Mouse (Mus musculus) cortical plate, adult 2 months (tissue): ENCODE data around the gene Rpl3l.
A peak's percentile ranks its signal among the peaks of the same experiment; 100 is the strongest.
"Not testable (repeated sequence)": the region's sequence is repeated elsewhere in the genome, so short reads cannot be mapped to it uniquely, and the experiment has no call there.

Source experiments
- CTCF ChIP-seq: fragments of 200-500 bp; IDR thresholded peaks from 2 replicates; pipeline ENCODE4 v1.5.1; 2011; ENCODE audit warnings: mild to moderate bottlenecking, control low read depth, low read length; ENCODE audit not compliant: insufficient read depth; ENCODE audit errors: extremely low read depth
- POLR2A ChIP-seq: fragments of 200-500 bp; IDR thresholded peaks from 2 replicates; pipeline ENCODE4 v1.6.1; 2011; ENCODE audit warnings: mild to moderate bottlenecking, low read length, control low read depth; ENCODE audit not compliant: insufficient read depth; ENCODE audit errors: extremely low read depth

DNA sequence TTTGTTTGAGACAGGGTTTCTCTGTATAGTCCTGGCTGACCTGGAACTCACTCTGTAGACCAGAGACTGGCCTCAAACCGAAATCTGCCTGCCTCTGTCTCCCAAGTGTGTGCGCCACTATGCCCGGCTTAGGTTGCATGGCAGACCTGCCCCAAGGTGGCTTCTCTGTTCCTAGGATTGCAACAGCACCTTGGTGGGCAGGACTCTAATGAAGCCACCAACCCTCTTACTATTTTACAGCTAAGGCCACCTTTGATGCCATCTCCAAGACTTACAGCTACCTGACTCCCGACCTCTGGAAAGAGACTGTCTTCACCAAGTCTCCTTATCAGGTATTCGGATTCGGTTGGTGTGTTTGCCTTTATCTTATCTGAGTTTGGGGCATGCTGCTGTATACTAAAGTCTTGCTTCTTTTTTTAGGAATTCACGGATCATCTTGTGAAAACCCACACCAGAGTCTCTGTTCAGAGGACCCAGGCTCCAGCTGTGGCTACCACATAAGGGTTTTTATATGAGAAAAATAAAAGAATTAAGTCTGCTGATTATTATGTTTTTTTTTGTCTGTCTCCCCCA, 6.2 kb upstream of the Rpl3l start:
- TF ChIP-seq POLR2A = 0 out of 2 replicates have a peak, but pooled peaks have one; percentile 31
- TF ChIP-seq CTCF = not testable (repeated sequence)
